Mouse (Mus musculus) adrenal gland, adult 18-20 months (tissue): ENCODE data around the gene Ptger3. TPM values are rescaled to one million over a fixed set of nuclear protein-coding genes. Genes with fewer than 3 reads are reported as not detected.

Source experiments
- microRNA-seq, 2 experiments: library from miRNA; unstranded; fragments of <30 nt; microRNA quantifications; one replicate each; pipeline ENCODE4 v1.2.0; 2021; ENCODE audit warnings: borderline number of aligned reads in 2 of 2
- total RNA-seq, 2 experiments: library from RNA; stranded (reverse); gene quantifications; 1 replicate in 1 of 2; 2 replicates in 1 of 2; pipeline ENCODE4 v1.2.3; 2021

Gene Ptger3
- total RNA-seq, 2 experiments from 2014 or later: 15.0 to 53.2 TPM

Small RNA genes within 50 kb of the gene (microRNA-seq; reads per million reads assigned to microRNA genes)
- 106 to 108 reads per million in 2 experiments for gene Mir186

Other genes starting within 250 kb of the Ptger3 start
- 10 to 100 TPM; 62.5 to 66.8 TPM for gene Zranb2, start 32.7 kb upstream of the Ptger3 start, total RNA-seq